Comparison of ENCODE assay signal across 21 mouse cellular contexts in genomic region chr10:68522106-68522505, GRCm38 (mm10). TPM values are rescaled to one million over a fixed set of nuclear protein-coding genes. Genes with fewer than 3 reads are reported as not detected.
A peak's percentile ranks its signal among the peaks of the same experiment; 100 is the strongest.
DNase-seq lines count a peak whose midpoint lies in the region; ATAC-seq and TF ChIP-seq lines count a peak whose summit lies in the region.
"Had no signal": no experiment of that assay in that cellular context is flagged by ENCODE, and none has a peak within 500 bp of the region (broad histone marks: within the 10 kb centered on the region; RNA-seq: fewer than 3 reads in every experiment).

No protein-coding gene starts in this region.

- H3K9me3 ChIP-seq in forebrain, embryonic 14.5 days (replicated peaks; ENCODE audit: control insufficient read depth, low read length), result no peaks in the 10 kb centered on the region
- H3K9me3 ChIP-seq: liver, embryonic 13.5 days; midbrain, embryonic 13.5 days; neural tube, embryonic 12.5 days had no signal

- no peak for TF ChIP-seq CTCF in kidney, adult 2 months (conservative IDR thresholded peaks at IDR 0.05; ENCODE audit: insufficient read depth, insufficient read length, low read depth, low read length)

- H3K4me3 ChIP-seq in kidney, adult 2 months (ENCODE audit: insufficient read depth, low read depth, low read length), result no peak overlapping the region
- no peak overlapping the region for H3K4me3 ChIP-seq in forebrain, embryonic 14.5 days (ENCODE audit: low read depth, low read length)
- H3K4me3 ChIP-seq: gastrocnemius, adult 2 months; heart, embryonic 13.5 days; left cerebral cortex, adult 2 months; liver, embryonic 13.5 days; midbrain, embryonic 13.5 days; neural tube, embryonic 12.5 days had no signal

- peak overlapping the region; percentile 73 for H3K27ac ChIP-seq in kidney, adult 2 months (ENCODE audit: insufficient read depth, low read depth, low read length)
- no peak overlapping the region for H3K27ac ChIP-seq in forebrain, embryonic 14.5 days (ENCODE audit: low read depth, low read length)
- H3K27ac ChIP-seq: gastrocnemius, adult 2 months; heart, embryonic 13.5 days; hindbrain, embryonic 14.5 days; left cerebral cortex, adult 2 months; liver, embryonic 13.5 days; midbrain, embryonic 13.5 days; neural tube, embryonic 12.5 days had no signal

- H3K4me1 ChIP-seq in kidney, adult 2 months (ENCODE audit: control insufficient read depth, insufficient read depth, low read length), result peaks cover 4% of the 10 kb centered on the region; the same call in 1 of the 2 replicates
- no peaks in the 10 kb centered on the region for H3K4me1 ChIP-seq in forebrain, embryonic 14.5 days (ENCODE audit: control insufficient read depth, insufficient read depth, low read length)
- H3K4me1 ChIP-seq: liver, embryonic 13.5 days; midbrain, embryonic 13.5 days; neural tube, embryonic 12.5 days had no signal

- no peaks in the 10 kb centered on the region for H3K27me3 ChIP-seq in kidney, adult 2 months (replicated peaks; ENCODE audit: control insufficient read depth, insufficient read depth, low read length)
- no peaks in the 10 kb centered on the region for H3K27me3 ChIP-seq in forebrain, embryonic 14.5 days (replicated peaks; ENCODE audit: control insufficient read depth, insufficient read depth, low read length)
- H3K27me3 ChIP-seq: heart, embryonic 13.5 days; liver, embryonic 13.5 days; midbrain, embryonic 13.5 days; neural tube, embryonic 12.5 days had no signal

- no peak overlapping the region for H3K4me2 ChIP-seq in forebrain, embryonic 14.5 days (ENCODE audit: low read length)
- H3K4me2 ChIP-seq: heart, embryonic 13.5 days; hindbrain, embryonic 14.5 days; liver, embryonic 13.5 days; midbrain, embryonic 13.5 days; neural tube, embryonic 12.5 days had no signal

- WGBS in kidney, adult 2 months, result 48% methylated on average over 4 of the region's 4 CpGs
- WGBS in forebrain, embryonic 14.5 days, result 80% methylated on average over 4 of the region's 4 CpGs

- no peak for ATAC-seq in forebrain, embryonic 14.5 days
- ATAC-seq: forebrain, postnatal 0 days; intestine, embryonic 16.5 days; lung, postnatal 0 days; midbrain, embryonic 13.5 days had no signal

- no peak overlapping the region for H3K9ac ChIP-seq in forebrain, embryonic 14.5 days (ENCODE audit: low read length)
- H3K9ac ChIP-seq: forebrain, postnatal 0 days; heart, embryonic 13.5 days; hindbrain, embryonic 14.5 days; liver, embryonic 13.5 days; midbrain, embryonic 13.5 days; neural tube, embryonic 12.5 days had no signal

- peak; percentile 90 for DNase-seq in kidney, adult 2 months
- DNase-seq in kidney, postnatal 4 days, result no peak
- DNase-seq in 416B (ENCODE audit: low read depth), result peak; percentile 1
- peak; percentile 85 for DNase-seq in adipocyte (ENCODE audit: low spot score)
- peak; percentile 70 to 72 for DNase-seq in kidney, postnatal 36 days
- no peak for DNase-seq in urinary bladder, postnatal 10 days (ENCODE audit: low spot score)
- no peak for DNase-seq in forebrain, embryonic 14.5 days (ENCODE audit: low spot score)
- DNase-seq: cerebellum, postnatal 10 days; forebrain, postnatal 0 days; gastrocnemius, adult 2 months; heart, adult 18-20 months; left cerebral cortex, postnatal 4 days; liver, embryonic 13.5 days; right cerebral cortex, postnatal 4 days had no signal

- no peaks in the 10 kb centered on the region for H3K36me3 ChIP-seq in kidney, adult 2 months (ENCODE audit: control insufficient read depth, insufficient read depth, low read length)
- no peaks in the 10 kb centered on the region for H3K36me3 ChIP-seq in forebrain, embryonic 14.5 days (ENCODE audit: control insufficient read depth, insufficient read depth, low read length)
- H3K36me3 ChIP-seq: liver, embryonic 13.5 days; midbrain, embryonic 13.5 days; neural tube, embryonic 12.5 days had no signal

- TF ChIP-seq POLR2A in kidney, adult 2 months (IDR thresholded peaks at IDR 0.05; ENCODE audit: low read depth, low read length), result no peak

RNA-seq across cellular contexts. Expression of gene Cabcoco1, which starts 19.6 kb away (rescaled TPM):
- 10.0 and 12.3 TPM in 2 replicates for polyA plus RNA-seq in kidney, adult 2 months (2012; rRNA removed)
- polyA plus RNA-seq in forebrain, embryonic 14.5 days (2014; fragmentation: Nextera tagmentation; extraction: Ambion mirVana), result 1.1 and 1.2 TPM in 2 replicates

Comparison
In these comparisons a context has a peak if more than half of its experiments do, and no peak if none do; other contexts are left out.
1. DNase-seq: peak in kidney, adult 2 months (single experiment), 416B (single experiment), adipocyte (single experiment) and kidney, postnatal 36 days (2 of 2); none in kidney, postnatal 4 days (0 of 2), urinary bladder, postnatal 10 days (single experiment) and forebrain, embryonic 14.5 days (single experiment).